Mouse (Mus musculus): ENCODE results near the gene Gpr137. TPM values are rescaled to one million over a fixed set of nuclear protein-coding genes. Genes with fewer than 3 reads are reported as not detected.
"Not testable (repeated sequence)": the region's sequence is repeated elsewhere in the genome, so short reads cannot be mapped to it uniquely, and the experiment has no call there.

Gene Gpr137
- polyA plus RNA-seq (2014; fragmentation: Nextera tagmentation; extraction: Ambion mirVana) = 20.7 and 20.8 TPM in 2 replicates

GRCm38 (mm10) chr19:6942249-6942691 is at the start of gene Gpr137:
Gene Gpr137 (minus strand): TSS chr19:6942480.
- Histone ChIP-seq H3K27ac (replicated peaks in 1 of 2; ENCODE audit: control insufficient read depth in 1 of 2, insufficient read depth in 1 of 2, low read depth in 2 of 2, low read length in 2 of 2) (peak within 1 kb of the TSS; percentile 91 to 92), H3K36me3 (ENCODE audit: control insufficient read depth, insufficient read depth, low read length) (peaks cover 20% of the 10 kb centered on the region; the same call in 1 of the 2 replicates), H3K27me3 (ENCODE audit: control insufficient read depth, insufficient read depth, low read length) (no peaks in the 10 kb centered on the region), H3K4me1 (ENCODE audit: control insufficient read depth in 2 of 2, insufficient read depth in 2 of 2, low read length in 2 of 2) (peaks cover 10 to 18% of the 10 kb centered on the region in 2 experiments), H3K4me2 (ENCODE audit: low read length) (peak within 1 kb of the TSS; percentile 98), H3K4me3 (ENCODE audit: control insufficient read depth in 1 of 2, insufficient read depth in 1 of 2, low read depth in 1 of 2, low read length in 2 of 2) (peak within 1 kb of the TSS; percentile 69 to 82), H3K9ac (ENCODE audit: low read length) (peak within 1 kb of the TSS; percentile 89), H3K9me3 (ENCODE audit: control insufficient read depth, low read length) (no peaks in the 10 kb centered on the region)
- under 1% methylated on average over 27 of the region's 27 CpGs for WGBS
- ATAC-seq (ENCODE audit: insufficient number of reproducible peaks, insufficient read depth, low FRiP score, low read depth) = peak; percentile 86

- H3K9me3 ChIP-seq (ENCODE audit: control insufficient read depth, low read length); H3K4me3 ChIP-seq (ENCODE audit: control insufficient read depth in 1 of 2, insufficient read depth in 1 of 2, low read depth in 1 of 2, low read length in 2 of 2); H3K36me3 ChIP-seq (ENCODE audit: control insufficient read depth, insufficient read depth, low read length); H3K27me3 ChIP-seq (ENCODE audit: control insufficient read depth, insufficient read depth, low read length); ATAC-seq (ENCODE audit: insufficient number of reproducible peaks, insufficient read depth, low FRiP score, low read depth); H3K27ac ChIP-seq (replicated peaks in 1 of 2; ENCODE audit: control insufficient read depth in 1 of 2, insufficient read depth in 1 of 2, low read depth in 2 of 2, low read length in 2 of 2); H3K9ac ChIP-seq (ENCODE audit: low read length); H3K4me2 ChIP-seq (ENCODE audit: low read length): not testable (repeated sequence)
- peaks cover 21 to 35% of the 10 kb centered on the region in 2 experiments for H3K4me1 ChIP-seq (ENCODE audit: control insufficient read depth in 2 of 2, insufficient read depth in 2 of 2, low read length in 2 of 2)
- WGBS = 88% methylated on average over 6 of the region's 6 CpGs
Observed at GRCm38 (mm10) chr19:6991166-6991565, 48.9 kb upstream of the Gpr137 start.

DNA sequence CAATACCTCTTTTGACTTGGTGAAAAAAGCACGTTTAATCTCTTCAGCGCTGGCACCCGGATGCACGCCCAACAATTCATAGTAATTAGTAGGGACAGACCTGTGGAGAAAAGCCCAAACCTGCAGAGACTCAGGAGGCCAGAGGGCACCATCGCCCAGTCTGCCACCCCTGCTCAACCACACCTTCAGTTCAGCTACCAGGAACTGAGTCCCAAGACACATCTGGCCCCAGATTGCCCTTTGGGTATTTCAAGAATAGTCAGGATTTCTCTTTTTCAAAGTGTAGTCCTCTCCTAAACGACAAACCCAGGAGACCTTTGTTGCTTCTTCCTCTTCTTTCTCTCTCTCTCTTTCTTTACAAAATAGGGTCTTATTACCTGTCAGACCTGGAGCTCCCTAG is 48.4 kb upstream of the Gpr137 start:
- no peak for ATAC-seq (ENCODE audit: insufficient number of reproducible peaks, insufficient read depth, low FRiP score, low read depth)
- Histone ChIP-seq H3K9ac (ENCODE audit: low read length) (no peak overlapping the region), H3K36me3 (ENCODE audit: control insufficient read depth, insufficient read depth, low read length) (peaks cover 12% of the 10 kb centered on the region), H3K4me2 (ENCODE audit: low read length) (no peak overlapping the region), H3K27ac (replicated peaks in 1 of 2; ENCODE audit: control insufficient read depth in 1 of 2, insufficient read depth in 1 of 2, low read depth in 2 of 2, low read length in 2 of 2) (no peak overlapping the region), H3K9me3 (ENCODE audit: control insufficient read depth, low read length) (no peaks in the 10 kb centered on the region), H3K4me1 (ENCODE audit: control insufficient read depth in 2 of 2, insufficient read depth in 2 of 2, low read length in 2 of 2) (peaks cover 24 to 40% of the 10 kb centered on the region in 2 experiments), H3K27me3 (ENCODE audit: control insufficient read depth, insufficient read depth, low read length) (no peaks in the 10 kb centered on the region), H3K4me3 (ENCODE audit: control insufficient read depth in 1 of 2, insufficient read depth in 1 of 2, low read depth in 1 of 2, low read length in 2 of 2) (no peak overlapping the region)
- 86% methylated on average over 6 of the region's 6 CpGs for WGBS

- Histone ChIP-seq H3K4me1 (ENCODE audit: control insufficient read depth in 2 of 2, insufficient read depth in 2 of 2, low read length in 2 of 2) (peaks cover 16 to 30% of the 10 kb centered on the region in 2 experiments), H3K4me2 (ENCODE audit: low read length) (no peak overlapping the region), H3K9me3 (ENCODE audit: control insufficient read depth, low read length) (no peaks in the 10 kb centered on the region), H3K9ac (ENCODE audit: low read length) (no peak overlapping the region), H3K27ac (replicated peaks in 1 of 2; ENCODE audit: control insufficient read depth in 1 of 2, insufficient read depth in 1 of 2, low read depth in 2 of 2, low read length in 2 of 2) (no peak overlapping the region), H3K4me3 (ENCODE audit: control insufficient read depth in 1 of 2, insufficient read depth in 1 of 2, low read depth in 1 of 2, low read length in 2 of 2) (no peak overlapping the region), H3K36me3 (ENCODE audit: control insufficient read depth, insufficient read depth, low read length) (peaks cover 25% of the 10 kb centered on the region), H3K27me3 (ENCODE audit: control insufficient read depth, insufficient read depth, low read length) (no peaks in the 10 kb centered on the region)
- no peak for ATAC-seq (ENCODE audit: insufficient number of reproducible peaks, insufficient read depth, low FRiP score, low read depth)
- 90% methylated on average over 8 of the region's 8 CpGs for WGBS
Observed at GRCm38 (mm10) chr19:6989251-6989650, 47.0 kb upstream of the Gpr137 start.

DNA sequence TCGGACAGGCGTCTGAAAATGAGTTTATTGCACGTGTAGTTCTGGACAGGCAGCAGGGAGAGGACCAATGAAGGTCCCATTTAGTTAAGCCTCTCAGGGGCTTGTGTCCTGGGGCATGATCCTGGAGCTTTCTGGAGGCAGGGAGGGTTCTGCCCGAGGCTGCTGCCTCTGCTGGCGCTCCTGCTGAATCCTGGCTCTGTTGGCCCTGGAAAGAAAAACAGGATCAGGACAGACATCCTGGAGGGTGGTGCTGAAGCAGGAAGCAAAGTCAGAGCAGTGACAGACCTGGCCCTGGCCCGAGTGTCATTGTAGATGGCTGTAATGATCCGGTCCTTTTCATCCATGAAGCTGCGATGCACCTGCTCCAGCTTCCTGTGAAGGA is 45.6 kb upstream of the Gpr137 start:
- H3K27ac ChIP-seq (replicated peaks in 1 of 2; ENCODE audit: control insufficient read depth in 1 of 2, insufficient read depth in 1 of 2, low read depth in 2 of 2, low read length in 2 of 2) = peak overlapping the region; percentile 91 to 98
- peaks cover 12 to 24% of the 10 kb centered on the region in 2 experiments for H3K4me1 ChIP-seq (ENCODE audit: control insufficient read depth in 2 of 2, insufficient read depth in 2 of 2, low read length in 2 of 2)
- peak overlapping the region; percentile 69 to 81 for H3K4me3 ChIP-seq (ENCODE audit: control insufficient read depth in 1 of 2, insufficient read depth in 1 of 2, low read depth in 1 of 2, low read length in 2 of 2)
- ATAC-seq (ENCODE audit: insufficient number of reproducible peaks, insufficient read depth, low FRiP score, low read depth) = no peak; the same call in 1 of the 2 replicates
- peak overlapping the region; percentile 90 for H3K9ac ChIP-seq (ENCODE audit: low read length)
- H3K4me2 ChIP-seq (ENCODE audit: low read length) = peak overlapping the region; percentile 75
- no peaks in the 10 kb centered on the region for H3K27me3 ChIP-seq (ENCODE audit: control insufficient read depth, insufficient read depth, low read length)
- 7% methylated on average over 8 of the region's 8 CpGs for WGBS
- peaks cover 33% of the 10 kb centered on the region for H3K36me3 ChIP-seq (ENCODE audit: control insufficient read depth, insufficient read depth, low read length)
- no peaks in the 10 kb centered on the region for H3K9me3 ChIP-seq (ENCODE audit: control insufficient read depth, low read length)

- Histone ChIP-seq H3K4me1 (ENCODE audit: control insufficient read depth in 2 of 2, insufficient read depth in 2 of 2, low read length in 2 of 2) (peaks cover 12 to 22% of the 10 kb centered on the region in 2 experiments), H3K27ac (replicated peaks in 1 of 2; ENCODE audit: control insufficient read depth in 1 of 2, insufficient read depth in 1 of 2, low read depth in 2 of 2, low read length in 2 of 2) (peak within 1 kb of the TSS; percentile 91 to 98), H3K9me3 (ENCODE audit: control insufficient read depth, low read length) (no peaks in the 10 kb centered on the region), H3K4me3 (ENCODE audit: control insufficient read depth in 1 of 2, insufficient read depth in 1 of 2, low read depth in 1 of 2, low read length in 2 of 2) (peak within 1 kb of the TSS; percentile 69 to 81), H3K9ac (ENCODE audit: low read length) (peak within 1 kb of the TSS; percentile 90), H3K36me3 (ENCODE audit: control insufficient read depth, insufficient read depth, low read length) (peaks cover 39% of the 10 kb centered on the region), H3K4me2 (ENCODE audit: low read length) (peak within 1 kb of the TSS; percentile 75), H3K27me3 (ENCODE audit: control insufficient read depth, insufficient read depth, low read length) (no peaks in the 10 kb centered on the region)
- ATAC-seq (ENCODE audit: insufficient number of reproducible peaks, insufficient read depth, low FRiP score, low read depth) = peak; percentile 53
- WGBS = under 1% methylated on average over 75 of the region's 85 CpGs
Observed at GRCm38 (mm10) chr19:6987061-6987903, 45.0 kb upstream of the Gpr137 start, which contains the start of gene Vegfb. Gene Vegfb (minus strand): TSS chr19:6987651.

- peak overlapping the region; percentile 69 to 81 for H3K4me3 ChIP-seq (ENCODE audit: control insufficient read depth in 1 of 2, insufficient read depth in 1 of 2, low read depth in 1 of 2, low read length in 2 of 2)
- peak overlapping the region; percentile 91 to 98; a peak in 3 of 4 replicates for H3K27ac ChIP-seq (replicated peaks in 1 of 2; ENCODE audit: control insufficient read depth in 1 of 2, insufficient read depth in 1 of 2, low read depth in 2 of 2, low read length in 2 of 2)
- H3K9me3 ChIP-seq (ENCODE audit: control insufficient read depth, low read length) = no peaks in the 10 kb centered on the region
- peak overlapping the region; percentile 75 for H3K4me2 ChIP-seq (ENCODE audit: low read length)
- ATAC-seq (ENCODE audit: insufficient number of reproducible peaks, insufficient read depth, low FRiP score, low read depth) = no peak
- H3K9ac ChIP-seq (ENCODE audit: low read length) = peak overlapping the region; percentile 90
- H3K4me1 ChIP-seq (ENCODE audit: control insufficient read depth in 2 of 2, insufficient read depth in 2 of 2, low read length in 2 of 2) = peaks cover 13 to 23% of the 10 kb centered on the region in 2 experiments
- peaks cover 49% of the 10 kb centered on the region for H3K36me3 ChIP-seq (ENCODE audit: control insufficient read depth, insufficient read depth, low read length)
- 62% methylated on average over 10 of the region's 10 CpGs for WGBS
- H3K27me3 ChIP-seq (ENCODE audit: control insufficient read depth, insufficient read depth, low read length) = no peaks in the 10 kb centered on the region
Observed at GRCm38 (mm10) chr19:6985951-6986708, 43.9 kb upstream of the Gpr137 start.

Data from heart, embryonic 14.5 days (tissue).